Mouse (Mus musculus): ENCODE measurements around the gene Chrm1.

DNA sequence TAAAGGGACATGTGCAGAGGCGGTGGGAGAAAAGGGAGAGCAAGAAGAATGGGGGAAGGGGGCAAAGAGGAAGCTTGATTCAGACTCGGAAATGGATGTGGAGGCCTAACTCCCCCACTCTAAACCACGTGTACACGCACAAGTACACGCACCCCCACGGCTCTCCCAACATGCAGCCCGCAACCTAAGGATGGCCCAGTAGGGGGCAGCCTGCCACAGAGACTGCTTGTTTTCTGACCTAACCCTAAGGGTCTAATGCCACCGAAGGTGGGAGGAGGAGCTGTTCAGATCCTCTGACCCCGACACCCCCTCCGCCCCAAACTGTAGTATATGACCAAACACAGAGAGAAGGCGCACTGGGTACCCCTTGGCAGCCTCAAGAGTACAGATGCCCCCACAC is 1.3 kb upstream of the Chrm1 start:
- TF ChIP-seq CHD2 (IDR thresholded peaks at IDR 0.05; ENCODE audit: low read depth, low read length) = no peak
- TF ChIP-seq ZC3H11A (IDR thresholded peaks at IDR 0.05; ENCODE audit: borderline replicate concordance, low read depth, low read length) = no peak
- no peak for TF ChIP-seq ZNF384 (IDR thresholded peaks at IDR 0.05; ENCODE audit: low read depth, low read length)
- no peak for TF ChIP-seq HCFC1 (IDR thresholded peaks at IDR 0.05; ENCODE audit: borderline replicate concordance, insufficient read depth, low read length)
